Mouse (Mus musculus): ENCODE measurements around the gene Cnot4. TPM values are rescaled to one million over a fixed set of nuclear protein-coding genes. Genes with fewer than 3 reads are reported as not detected.
"Not testable (repeated sequence)": the region's sequence is repeated elsewhere in the genome, so short reads cannot be mapped to it uniquely, and the experiment has no call there.

The Cnot4 gene
- 13.6 and 19.6 TPM in 2 replicates for polyA plus RNA-seq (2011; ENCODE audit: insufficient read depth, insufficient read length, low replicate concordance, missing spikeins)

- under 1% methylated on average over 55 of the region's 55 CpGs for WGBS
- TF ChIP-seq CTCF (IDR thresholded peaks at IDR 0.05; ENCODE audit: control insufficient read depth, insufficient read depth, low read length) (no peak), POLR2A (IDR thresholded peaks at IDR 0.05; ENCODE audit: borderline replicate concordance, control insufficient read depth, low read depth, low read length) (peak; percentile 58; the same call in 1 of the 2 replicates)
- peak within 1 kb of the TSS; percentile 96 for H3K4me3 ChIP-seq (replicated peaks; ENCODE audit: control insufficient read depth, low read depth, low read length)
- peak within 1 kb of the TSS; percentile 95 for H3K27ac ChIP-seq (ENCODE audit: control insufficient read depth, insufficient read depth, low read depth, low read length, poor library complexity)
- H3K4me1 ChIP-seq (ENCODE audit: control insufficient read depth, insufficient read depth, low read length): peaks cover 5% of the 10 kb centered on the region
Measured at GRCm38 (mm10) chr6:35133579-35134488, at the start of gene Cnot4. Gene Cnot4 (minus strand): TSS chr6:35133724.

GRCm38 (mm10) chr6:35179299-35179698 is 45.8 kb upstream of the Cnot4 start:
- H3K27ac ChIP-seq (ENCODE audit: control insufficient read depth, insufficient read depth, low read depth, low read length, poor library complexity): not testable (repeated sequence)
- WGBS: 94% methylated on average over 3 of the region's 3 CpGs

GRCm38 (mm10) chr6:35177650-35178272 is 44.2 kb upstream of the Cnot4 start:
- peak overlapping the region; percentile 100 for H3K27ac ChIP-seq (ENCODE audit: control insufficient read depth, insufficient read depth, low read depth, low read length, poor library complexity)

More at GRCm38 (mm10) chr6:35179299-35179698, 45.8 kb upstream of the Cnot4 start:
- not testable (repeated sequence) for H3K4me3 ChIP-seq (replicated peaks; ENCODE audit: control insufficient read depth, low read depth, low read length); H3K4me1 ChIP-seq (ENCODE audit: control insufficient read depth, insufficient read depth, low read length)

GRCm38 (mm10) chr6:35176979-35177649 is 43.6 kb upstream of the Cnot4 start, which contains the start of gene Nup205:
Gene Nup205 (plus strand): TSS chr6:35177421.
- Histone ChIP-seq H3K27ac (ENCODE audit: control insufficient read depth, insufficient read depth, low read depth, low read length, poor library complexity) (peak within 1 kb of the TSS; percentile 100), H3K4me3 (replicated peaks; ENCODE audit: control insufficient read depth, low read depth, low read length) (peak within 1 kb of the TSS; percentile 100), H3K4me1 (ENCODE audit: control insufficient read depth, insufficient read depth, low read length) (no peaks in the 10 kb centered on the region)
- 3% methylated on average over 34 of the region's 34 CpGs for WGBS
- TF ChIP-seq POLR2A (IDR thresholded peaks at IDR 0.05; ENCODE audit: borderline replicate concordance, control insufficient read depth, low read depth, low read length): no peak; the same call in 1 of the 2 replicates
- no peak for TF ChIP-seq CTCF (IDR thresholded peaks at IDR 0.05; ENCODE audit: control insufficient read depth, insufficient read depth, low read length)

More at GRCm38 (mm10) chr6:35177650-35178272, 44.2 kb upstream of the Cnot4 start:
- H3K4me3 ChIP-seq (replicated peaks; ENCODE audit: control insufficient read depth, low read depth, low read length): peak overlapping the region; percentile 100
- WGBS: under 1% methylated on average over 68 of the region's 69 CpGs
- no peak for TF ChIP-seq POLR2A (IDR thresholded peaks at IDR 0.05; ENCODE audit: borderline replicate concordance, control insufficient read depth, low read depth, low read length)
- H3K4me1 ChIP-seq (ENCODE audit: control insufficient read depth, insufficient read depth, low read length): no peaks in the 10 kb centered on the region

GRCm38 (mm10) chr6:35173181-35173580 is 39.7 kb upstream of the Cnot4 start:
- H3K4me1 ChIP-seq (ENCODE audit: control insufficient read depth, insufficient read depth, low read length): no peaks in the 10 kb centered on the region
- H3K27ac ChIP-seq (ENCODE audit: control insufficient read depth, insufficient read depth, low read depth, low read length, poor library complexity): no peak overlapping the region
- TF ChIP-seq POLR2A (IDR thresholded peaks at IDR 0.05; ENCODE audit: borderline replicate concordance, control insufficient read depth, low read depth, low read length): no peak
- TF ChIP-seq CTCF (IDR thresholded peaks at IDR 0.05; ENCODE audit: control insufficient read depth, insufficient read depth, low read length): no peak
- no peak overlapping the region for H3K4me3 ChIP-seq (replicated peaks; ENCODE audit: control insufficient read depth, low read depth, low read length)
- 75% methylated on average over 4 of the region's 4 CpGs for WGBS

GRCm38 (mm10) chr6:35172028-35172427 is 38.5 kb upstream of the Cnot4 start:
- not testable (repeated sequence) for H3K4me3 ChIP-seq (replicated peaks; ENCODE audit: control insufficient read depth, low read depth, low read length); H3K27ac ChIP-seq (ENCODE audit: control insufficient read depth, insufficient read depth, low read depth, low read length, poor library complexity); H3K4me1 ChIP-seq (ENCODE audit: control insufficient read depth, insufficient read depth, low read length)
- 60% methylated on average over 3 of the region's 3 CpGs for WGBS

- H3K4me1 ChIP-seq (ENCODE audit: control insufficient read depth, insufficient read depth, low read length): no peaks in the 10 kb centered on the region
- H3K4me3 ChIP-seq (replicated peaks; ENCODE audit: control insufficient read depth, low read depth, low read length): no peak overlapping the region
- H3K27ac ChIP-seq (ENCODE audit: control insufficient read depth, insufficient read depth, low read depth, low read length, poor library complexity): no peak overlapping the region
- TF ChIP-seq POLR2A (IDR thresholded peaks at IDR 0.05; ENCODE audit: borderline replicate concordance, control insufficient read depth, low read depth, low read length) (no peak), CTCF (IDR thresholded peaks at IDR 0.05; ENCODE audit: control insufficient read depth, insufficient read depth, low read length) (no peak)
- 72% methylated on average over 4 of the region's 4 CpGs for WGBS
Measured at GRCm38 (mm10) chr6:35169250-35169649, 35.7 kb upstream of the Cnot4 start.

- TF ChIP-seq POLR2A (IDR thresholded peaks at IDR 0.05; ENCODE audit: borderline replicate concordance, control insufficient read depth, low read depth, low read length) (no peak), CTCF (IDR thresholded peaks at IDR 0.05; ENCODE audit: control insufficient read depth, insufficient read depth, low read length) (no peak)
- Histone ChIP-seq H3K4me1 (ENCODE audit: control insufficient read depth, insufficient read depth, low read length) (no peaks in the 10 kb centered on the region; the same call in 1 of the 2 replicates), H3K4me3 (replicated peaks; ENCODE audit: control insufficient read depth, low read depth, low read length) (no peak overlapping the region), H3K27ac (ENCODE audit: control insufficient read depth, insufficient read depth, low read depth, low read length, poor library complexity) (no peak overlapping the region)
Measured at GRCm38 (mm10) chr6:35154540-35154939, 21.0 kb upstream of the Cnot4 start.
